Mouse (Mus musculus) right cerebral cortex, postnatal 25 days (tissue): ENCODE measurements around the gene Mmp19.
A peak's percentile ranks its signal among the peaks of the same experiment; 100 is the strongest.

Source experiments
- DNase-seq: peaks from one replicate; pipeline ENCODE4 v3.0.0; 2022

Mmp19 gene

GRCm38 (mm10) chr10:128790398-128791124 is at the start of gene Mmp19:
Gene Mmp19, plus strand, starts transcription at chr10:128790910.
- DNase-seq = no peak

GRCm38 (mm10) chr10:128742616-128743015 is 48.1 kb upstream of the Mmp19 start:
- DNase-seq = no peak

- no peak for DNase-seq
Observed at GRCm38 (mm10) chr10:128743235-128743634, 47.5 kb upstream of the Mmp19 start.

GRCm38 (mm10) chr10:128743791-128744191 is 46.9 kb upstream of the Mmp19 start:
- DNase-seq = peak; percentile 41

GRCm38 (mm10) chr10:128744211-128744610 is 46.5 kb upstream of the Mmp19 start:
- DNase-seq = no peak

- no peak for DNase-seq
Observed at GRCm38 (mm10) chr10:128744680-128745601, 45.8 kb upstream of the Mmp19 start, which contains the start of gene Dgka. Gene Dgka, minus strand, starts transcription at chr10:128744855.

- no peak for DNase-seq
Observed at GRCm38 (mm10) chr10:128745946-128746613, 44.6 kb upstream of the Mmp19 start.

- no peak for DNase-seq
Observed at GRCm38 (mm10) chr10:128746972-128747645, 43.6 kb upstream of the Mmp19 start.

GRCm38 (mm10) chr10:128747646-128748251 is 43.0 kb upstream of the Mmp19 start, which contains the start of gene Pym1:
Gene Pym1, plus strand, starts transcription at chr10:128747889.
- DNase-seq = no peak

GRCm38 (mm10) chr10:128748252-128748864 is 42.4 kb upstream of the Mmp19 start:
- DNase-seq = peak; percentile 78

GRCm38 (mm10) chr10:128772895-128773294 is 17.8 kb upstream of the Mmp19 start:
- DNase-seq = no peak

GRCm38 (mm10) chr10:128773685-128774084 is 17.0 kb upstream of the Mmp19 start:
- no peak for DNase-seq

- no peak for DNase-seq
Observed at GRCm38 (mm10) chr10:128778441-128778840, 12.3 kb upstream of the Mmp19 start.

GRCm38 (mm10) chr10:128779011-128779795 is 11.5 kb upstream of the Mmp19 start:
- DNase-seq = no peak

- no peak for DNase-seq
Observed at GRCm38 (mm10) chr10:128780200-128780599, 10.5 kb upstream of the Mmp19 start.

- no peak for DNase-seq
Observed at GRCm38 (mm10) chr10:128792041-128792440, 1.3 kb downstream of the Mmp19 start.

GRCm38 (mm10) chr10:128793258-128793657 is 2.5 kb downstream of the Mmp19 start:
- no peak for DNase-seq

- DNase-seq = no peak
Observed at GRCm38 (mm10) chr10:128794391-128794790, 3.7 kb downstream of the Mmp19 start.

- DNase-seq = no peak
Observed at GRCm38 (mm10) chr10:128795581-128795980, 4.9 kb downstream of the Mmp19 start.

GRCm38 (mm10) chr10:128798676-128799075 is 8.0 kb downstream of the Mmp19 start:
- DNase-seq = no peak

- DNase-seq = no peak
Observed at GRCm38 (mm10) chr10:128801981-128802495, 11.3 kb downstream of the Mmp19 start.
